10 mouse cellular contexts compared by ENCODE assay signal in genomic region chr13:28839084-28839483, GRCm38 (mm10).
DNase-seq lines count a peak whose midpoint lies in the region; ATAC-seq lines count a peak whose summit lies in the region.
"Had no signal": no experiment of that assay in that cellular context is flagged by ENCODE, and none has a peak within 500 bp of the region (broad histone marks: within the 10 kb centered on the region; RNA-seq: fewer than 3 reads in every experiment).

No protein-coding gene starts in this region.

- peak overlapping the region; percentile 39 for H3K27ac ChIP-seq in forebrain, embryonic 14.5 days (ENCODE audit: low read depth, low read length)
- no peak overlapping the region for H3K27ac ChIP-seq in forebrain, embryonic 10.5 days
- 0 out of 2 replicates have a peak overlapping the region, but pooled peaks have one; percentile 9 for H3K27ac ChIP-seq in neural tube, embryonic 11.5 days (ENCODE audit: low read depth, low read length)
- H3K27ac ChIP-seq in limb, embryonic 12.5 days, result peak overlapping the region; percentile 70

- no peak for DNase-seq in forebrain, embryonic 14.5 days (ENCODE audit: low spot score)
- no peak for DNase-seq in forebrain, embryonic 10.5 days (ENCODE audit: extremely low spot score, low spot score)
- no peak for DNase-seq in neural tube, embryonic 11.5 days (ENCODE audit: low spot score)
- DNase-seq in neural tube, embryonic 10.5 days (ENCODE audit: extremely low spot score, low spot score), result no peak
- DNase-seq in adrenal gland, postnatal 25 days, result no peak
- no peak for DNase-seq in right cerebral cortex, postnatal 36 days (ENCODE audit: low spot score in 2 of 2)
- no peak for DNase-seq in right cerebral cortex, adult 18-20 months
- DNase-seq: kidney, postnatal 10 days had no signal

- H3K9ac ChIP-seq in forebrain, embryonic 14.5 days (ENCODE audit: low read length), result no peak overlapping the region
- no peak overlapping the region for H3K9ac ChIP-seq in neural tube, embryonic 11.5 days (ENCODE audit: low read length)
- H3K9ac ChIP-seq in limb, embryonic 12.5 days (replicated peaks), result no peak overlapping the region
- H3K9ac ChIP-seq: forebrain, embryonic 13.5 days had no signal

- H3K9me3 ChIP-seq in forebrain, embryonic 14.5 days (replicated peaks; ENCODE audit: control insufficient read depth, low read length), result no peaks in the 10 kb centered on the region
- H3K9me3 ChIP-seq in forebrain, embryonic 10.5 days, result no peaks in the 10 kb centered on the region
- no peaks in the 10 kb centered on the region for H3K9me3 ChIP-seq in neural tube, embryonic 11.5 days (ENCODE audit: control insufficient read depth, low read length)
- no peaks in the 10 kb centered on the region for H3K9me3 ChIP-seq in limb, embryonic 12.5 days
- H3K9me3 ChIP-seq: forebrain, embryonic 13.5 days had no signal

- H3K4me3 ChIP-seq in forebrain, embryonic 14.5 days (ENCODE audit: low read depth, low read length), result no peak overlapping the region
- no peak overlapping the region for H3K4me3 ChIP-seq in forebrain, embryonic 10.5 days
- H3K4me3 ChIP-seq in neural tube, embryonic 11.5 days (ENCODE audit: low read depth, low read length), result no peak overlapping the region
- no peak overlapping the region for H3K4me3 ChIP-seq in limb, embryonic 12.5 days (replicated peaks)
- H3K4me3 ChIP-seq: forebrain, embryonic 13.5 days had no signal

- no peaks in the 10 kb centered on the region for H3K36me3 ChIP-seq in forebrain, embryonic 14.5 days (ENCODE audit: control insufficient read depth, insufficient read depth, low read length)
- peaks cover 21% of the 10 kb centered on the region for H3K36me3 ChIP-seq in forebrain, embryonic 10.5 days (replicated peaks)
- no peaks in the 10 kb centered on the region for H3K36me3 ChIP-seq in neural tube, embryonic 11.5 days (ENCODE audit: control insufficient read depth, insufficient read depth, low read length)
- no peaks in the 10 kb centered on the region; the same call in 1 of the 2 replicates for H3K36me3 ChIP-seq in limb, embryonic 12.5 days

- peaks cover 10% of the 10 kb centered on the region for H3K4me1 ChIP-seq in forebrain, embryonic 14.5 days (ENCODE audit: control insufficient read depth, insufficient read depth, low read length)
- H3K4me1 ChIP-seq in forebrain, embryonic 10.5 days, result peaks cover 44% of the 10 kb centered on the region
- H3K4me1 ChIP-seq in neural tube, embryonic 11.5 days (ENCODE audit: control insufficient read depth, insufficient read depth, low read length), result peaks cover 8% of the 10 kb centered on the region
- peaks cover 33% of the 10 kb centered on the region for H3K4me1 ChIP-seq in limb, embryonic 12.5 days (replicated peaks)

- H3K4me2 ChIP-seq in forebrain, embryonic 14.5 days (ENCODE audit: low read length), result no peak overlapping the region
- H3K4me2 ChIP-seq in neural tube, embryonic 11.5 days (ENCODE audit: low read depth), result no peak overlapping the region
- peak overlapping the region; percentile 13; the same call in 1 of the 2 replicates for H3K4me2 ChIP-seq in limb, embryonic 12.5 days
- H3K4me2 ChIP-seq: forebrain, embryonic 13.5 days had no signal

- WGBS in forebrain, embryonic 14.5 days, result 37% methylated on average over 6 of the region's 6 CpGs
- WGBS in forebrain, embryonic 10.5 days, result 74% methylated on average over 6 of the region's 6 CpGs
- 21% methylated on average over 6 of the region's 6 CpGs for WGBS in neural tube, embryonic 11.5 days
- 18% methylated on average over 6 of the region's 6 CpGs for WGBS in limb, embryonic 12.5 days

- no peaks in the 10 kb centered on the region for H3K27me3 ChIP-seq in forebrain, embryonic 14.5 days (replicated peaks; ENCODE audit: control insufficient read depth, insufficient read depth, low read length)
- no peaks in the 10 kb centered on the region for H3K27me3 ChIP-seq in forebrain, embryonic 10.5 days (ENCODE audit: poor library complexity, severe bottlenecking)
- no peaks in the 10 kb centered on the region for H3K27me3 ChIP-seq in neural tube, embryonic 11.5 days (ENCODE audit: control insufficient read depth, insufficient read depth, low read length)
- no peaks in the 10 kb centered on the region for H3K27me3 ChIP-seq in limb, embryonic 12.5 days
- H3K27me3 ChIP-seq: forebrain, embryonic 13.5 days had no signal

- ATAC-seq in forebrain, embryonic 14.5 days, result no peak
- ATAC-seq in neural tube, embryonic 11.5 days (ENCODE audit: insufficient read depth, low FRiP score, low TSS enrichment), result no peak
- ATAC-seq in limb, embryonic 12.5 days (ENCODE audit: insufficient number of reproducible peaks, insufficient read depth, low FRiP score, low TSS enrichment, low read depth), result 0 out of 2 replicates have a peak, but pooled peaks have one; percentile 20
- ATAC-seq: forebrain, embryonic 13.5 days had no signal
